Mouse (Mus musculus) neural tube, embryonic 15.5 days (tissue): ENCODE measurements around the gene Cers1. TPM values are rescaled to one million over a fixed set of nuclear protein-coding genes. Genes with fewer than 3 reads are reported as not detected.

Experiments used
- ATAC-seq: fragments of 200-750 bp; cut with Nextera tagmentation; 2 replicates; pipeline ENCODE4 v1.8.0; 2017; ENCODE audit warnings: mild to moderate bottlenecking, moderate TSS enrichment, moderate library complexity; ENCODE audit not compliant: low FRiP score
- H3K27ac ChIP-seq: fragments of 300-500 bp; sonication (generic); replicated peaks from 2 replicates; pipeline ENCODE4 v1.5.1; 2015; ENCODE audit warnings: mild to moderate bottlenecking, inconsistent platforms
- H3K27me3 ChIP-seq: fragments of 300-500 bp; sonication (generic); replicated peaks from 2 replicates; pipeline ENCODE4 v1.6.1; 2015; ENCODE audit warnings: inconsistent platforms
- H3K36me3 ChIP-seq: fragments of 300-500 bp; sonication (generic); 2 replicates; pipeline ENCODE4 v1.6.1; 2015; ENCODE audit warnings: inconsistent platforms
- H3K4me1 ChIP-seq: fragments of 300-500 bp; sonication (generic); 2 replicates; pipeline ENCODE4 v1.6.1; 2015; ENCODE audit warnings: inconsistent platforms
- H3K4me2 ChIP-seq: fragments of 300-500 bp; sonication (generic); 2 replicates; pipeline ENCODE4 v1.6.1; 2015; ENCODE audit warnings: inconsistent platforms, mild to moderate bottlenecking, moderate library complexity
- H3K4me3 ChIP-seq: fragments of 300-500 bp; sonication (generic); replicated peaks from 2 replicates; pipeline ENCODE4 v1.5.1; 2015; ENCODE audit warnings: mild to moderate bottlenecking, inconsistent platforms
- H3K9ac ChIP-seq: fragments of 300-500 bp; sonication (generic); replicated peaks from 2 replicates; pipeline ENCODE4 v1.6.1; 2015; ENCODE audit warnings: mild to moderate bottlenecking, inconsistent platforms
- H3K9me3 ChIP-seq: fragments of 300-500 bp; sonication (generic); replicated peaks from 2 replicates; pipeline ENCODE4 v1.6.1; 2016; ENCODE audit warnings: inconsistent platforms
- WGBS: fragments of 180-500 bp; shearing (Covaris S2); methylation state at CpG from one replicate; pipeline ENCODE4 v1.1.7; 2015; ENCODE audit warnings: mixed read lengths; 5-methylcytosine and 5-hydroxymethylcytosine counted together
- polyA plus RNA-seq: library from polyadenylated mRNA; unstranded; fragments of >200 nt; fragmentation: Nextera tagmentation; extraction: Ambion mirVana; gene quantifications from 2 replicates; pipeline ENCODE4 v1.2.1, GENCODE M21; 2015

The Cers1 gene
- polyA plus RNA-seq, 1 experiment from 2014 or later = 42.4 TPM

GRCm38 (mm10) chr8:70317872-70318271 lies 2.3 kb downstream of the Cers1 start:
- Histone ChIP-seq H3K9me3 (no peaks in the 10 kb centered on the region), H3K27ac (peak overlapping the region; percentile 90), H3K4me2 (peak overlapping the region; percentile 63), H3K36me3 (peaks cover 47% of the 10 kb centered on the region), H3K4me1 (peaks cover 34% of the 10 kb centered on the region), H3K4me3 (no peak overlapping the region), H3K27me3 (no peaks in the 10 kb centered on the region), H3K9ac (no peak overlapping the region)
- 79% methylated on average over 5 of the region's 5 CpGs for WGBS
- ATAC-seq = no peak

DNA sequence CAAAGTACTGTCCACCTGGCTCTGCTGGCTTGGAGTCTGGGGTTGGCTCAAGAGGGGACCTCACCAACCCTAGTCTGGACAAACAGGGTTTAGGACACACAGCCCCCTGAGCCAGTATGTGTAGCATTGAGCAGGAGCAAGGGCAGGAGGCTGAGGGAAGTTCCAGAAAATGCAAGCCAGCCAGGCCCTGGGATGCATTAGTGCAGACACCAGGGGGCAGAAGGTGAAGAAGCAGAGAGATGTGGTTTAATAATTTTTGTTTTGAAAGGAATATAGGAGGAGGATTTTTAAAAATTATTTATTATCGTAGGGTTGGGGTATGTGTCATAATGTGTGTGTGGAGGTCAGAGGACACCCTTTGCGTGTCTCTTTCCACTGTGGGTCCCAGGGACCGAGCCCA lies 8.1 kb downstream of the Cers1 start:
- Histone ChIP-seq H3K36me3 (peaks cover 80% of the 10 kb centered on the region), H3K27me3 (no peaks in the 10 kb centered on the region), H3K27ac (no peak overlapping the region), H3K4me2 (no peak overlapping the region), H3K9ac (no peak overlapping the region), H3K4me3 (no peak overlapping the region), H3K4me1 (no peaks in the 10 kb centered on the region), H3K9me3 (no peaks in the 10 kb centered on the region)
- 94% methylated on average over 3 of the region's 3 CpGs for WGBS
- no peak for ATAC-seq

- H3K27ac ChIP-seq = no peak overlapping the region
- ATAC-seq = no peak
These were observed 11.9 kb downstream of the Cers1 start for GRCm38 (mm10) chr8:70327512-70327911.

DNA sequence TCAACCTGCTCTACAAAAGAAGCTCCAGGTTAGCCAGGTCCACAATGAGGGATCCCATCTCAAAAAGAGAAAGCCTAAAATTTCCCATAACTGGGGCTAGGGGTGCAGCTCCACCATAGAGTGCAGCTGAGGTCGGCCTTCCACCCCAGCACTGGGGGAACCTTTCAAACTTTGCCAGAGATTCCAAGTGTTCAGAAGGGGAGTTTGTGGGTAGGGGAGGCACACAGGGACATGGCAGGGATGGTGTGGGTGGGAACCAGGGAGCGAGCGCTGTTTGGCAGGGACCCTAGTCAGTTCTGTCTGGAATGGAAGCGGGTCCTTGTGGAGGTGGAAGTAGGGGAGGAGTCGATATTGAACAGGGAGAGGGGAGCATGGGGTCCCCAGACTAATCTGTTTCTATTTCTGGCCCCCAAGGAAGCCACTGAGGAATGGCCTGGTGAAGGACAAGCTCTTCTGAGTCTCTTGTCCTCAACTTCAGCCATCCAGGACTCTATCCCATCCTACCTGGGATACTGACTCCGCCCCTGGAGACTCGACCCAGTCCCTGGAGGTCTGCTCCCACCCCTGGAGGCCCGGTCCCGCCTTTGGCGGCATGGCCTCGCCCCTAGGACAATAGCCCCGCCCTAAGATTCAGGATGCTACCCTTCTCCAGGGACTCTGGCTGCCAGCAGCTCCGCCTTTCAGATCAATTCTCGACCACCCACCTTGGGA lies 13.7 kb downstream of the Cers1 start, which contains the start of gene Gdf1:
TSS of gene Gdf1 (plus strand) at position 694 of the 711 bp plus-strand sequence.
- 0 out of 2 replicates have a peak within 1 kb of the TSS, but pooled peaks have one; percentile 12 for H3K9ac ChIP-seq
- H3K27me3 ChIP-seq = no peaks in the 10 kb centered on the region
- H3K9me3 ChIP-seq = no peaks in the 10 kb centered on the region
- no peak within 1 kb of the TSS for H3K4me2 ChIP-seq
- H3K27ac ChIP-seq = no peak within 1 kb of the TSS; the same call in 1 of the 2 replicates
- no peak within 1 kb of the TSS for H3K4me3 ChIP-seq
- WGBS = 28% methylated on average over 14 of the region's 14 CpGs
- peaks cover 76% of the 10 kb centered on the region for H3K36me3 ChIP-seq
- peaks cover 31% of the 10 kb centered on the region for H3K4me1 ChIP-seq
- no peak for ATAC-seq

More at GRCm38 (mm10) chr8:70327512-70327911, 11.9 kb downstream of the Cers1 start:
- Histone ChIP-seq H3K4me3 (no peak overlapping the region), H3K4me2 (no peak overlapping the region), H3K9me3 (no peaks in the 10 kb centered on the region), H3K9ac (no peak overlapping the region), H3K36me3 (peaks cover 76% of the 10 kb centered on the region), H3K4me1 (peaks cover 29% of the 10 kb centered on the region), H3K27me3 (no peaks in the 10 kb centered on the region)
- WGBS = 96% methylated on average over 6 of the region's 6 CpGs

GRCm38 (mm10) chr8:70329835-70330740 lies 14.5 kb downstream of the Cers1 start:
- Histone ChIP-seq H3K27me3 (no peaks in the 10 kb centered on the region), H3K4me3 (no peak overlapping the region), H3K9me3 (no peaks in the 10 kb centered on the region), H3K4me1 (peaks cover 31% of the 10 kb centered on the region), H3K9ac (0 out of 2 replicates have a peak overlapping the region, but pooled peaks have one; percentile 12), H3K27ac (no peak overlapping the region; the same call in 1 of the 2 replicates), H3K4me2 (no peak overlapping the region), H3K36me3 (peaks cover 76% of the 10 kb centered on the region)
- no peak; the same call in 1 of the 2 replicates for ATAC-seq
- 8% methylated on average over 45 of the region's 45 CpGs for whole genome bisulfite sequencing

GRCm38 (mm10) chr8:70330741-70331364 lies 15.3 kb downstream of the Cers1 start:
- H3K4me1 ChIP-seq = peaks cover 31% of the 10 kb centered on the region
- 21% methylated on average over 53 of the region's 53 CpGs for WGBS
- H3K4me2 ChIP-seq = no peak overlapping the region
- ATAC-seq = peak; percentile 70
- no peaks in the 10 kb centered on the region for H3K27me3 ChIP-seq
- H3K9me3 ChIP-seq = no peaks in the 10 kb centered on the region
- peaks cover 77% of the 10 kb centered on the region for H3K36me3 ChIP-seq
- H3K27ac ChIP-seq = no peak overlapping the region
- H3K9ac ChIP-seq = 0 out of 2 replicates have a peak overlapping the region, but pooled peaks have one; percentile 12
- H3K4me3 ChIP-seq = no peak overlapping the region

- no peak overlapping the region for H3K4me2 ChIP-seq
- H3K9ac ChIP-seq = no peak overlapping the region; the same call in 1 of the 2 replicates
- H3K4me1 ChIP-seq = peaks cover 31% of the 10 kb centered on the region
These were observed 16.0 kb downstream of the Cers1 start for GRCm38 (mm10) chr8:70331526-70331925.

GRCm38 (mm10) chr8:70332070-70332877 lies 16.7 kb downstream of the Cers1 start:
- Histone ChIP-seq H3K36me3 (peaks cover 83% of the 10 kb centered on the region), H3K9me3 (no peaks in the 10 kb centered on the region), H3K27me3 (no peaks in the 10 kb centered on the region), H3K27ac (0 out of 2 replicates have a peak overlapping the region, but pooled peaks have one; percentile 6), H3K9ac (no peak overlapping the region), H3K4me2 (peak overlapping the region; percentile 26; the same call in 1 of the 2 replicates), H3K4me1 (peaks cover 31% of the 10 kb centered on the region), H3K4me3 (no peak overlapping the region)
- 25% methylated on average over 38 of the region's 41 CpGs for WGBS
- ATAC-seq = peak; percentile 78

More at GRCm38 (mm10) chr8:70331526-70331925, 16.0 kb downstream of the Cers1 start:
- Histone ChIP-seq H3K27ac (0 out of 2 replicates have a peak overlapping the region, but pooled peaks have one; percentile 6), H3K27me3 (no peaks in the 10 kb centered on the region), H3K4me3 (no peak overlapping the region), H3K36me3 (peaks cover 79% of the 10 kb centered on the region), H3K9me3 (no peaks in the 10 kb centered on the region)
- 62% methylated on average over 19 of the region's 19 CpGs for WGBS
- ATAC-seq = no peak

DNA sequence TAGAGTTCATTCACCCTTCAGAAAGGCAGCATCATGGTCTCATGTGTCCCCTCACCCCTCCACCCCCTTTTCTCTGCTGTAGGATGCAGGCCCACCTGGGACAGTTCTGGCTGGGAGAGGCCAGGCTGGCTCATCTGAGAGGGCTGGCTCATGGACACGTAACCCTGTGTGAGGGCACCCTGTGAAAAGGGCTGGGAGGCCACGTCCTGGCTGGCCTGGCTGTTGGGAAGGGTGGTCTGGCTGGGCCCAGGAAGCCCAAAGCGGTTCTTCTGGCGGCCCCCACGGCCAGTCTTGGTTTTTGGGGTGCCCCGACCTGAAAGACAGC lies 17.3 kb downstream of the Cers1 start:
- Histone ChIP-seq H3K9ac (no peak overlapping the region), H3K4me3 (no peak overlapping the region), H3K27ac (no peak overlapping the region), H3K4me2 (no peak overlapping the region), H3K4me1 (peaks cover 31% of the 10 kb centered on the region), H3K36me3 (peaks cover 83% of the 10 kb centered on the region), H3K27me3 (no peaks in the 10 kb centered on the region), H3K9me3 (no peaks in the 10 kb centered on the region)
- 95% methylated on average over 6 of the region's 6 CpGs for WGBS
- ATAC-seq = no peak

- no peaks in the 10 kb centered on the region for H3K4me1 ChIP-seq
- no peak overlapping the region for H3K4me2 ChIP-seq
- 92% methylated on average over 7 of the region's 7 CpGs for WGBS
- H3K9ac ChIP-seq = no peak overlapping the region
- H3K4me3 ChIP-seq = no peak overlapping the region
- no peak overlapping the region for H3K27ac ChIP-seq
- ATAC-seq = no peak
- peaks cover 94% of the 10 kb centered on the region for H3K36me3 ChIP-seq
- H3K9me3 ChIP-seq = no peaks in the 10 kb centered on the region
- H3K27me3 ChIP-seq = no peaks in the 10 kb centered on the region
These were observed 23.4 kb downstream of the Cers1 start for GRCm38 (mm10) chr8:70338931-70339330.
